Mouse (Mus musculus) embryonic fibroblast, embryonic 13.5 days (primary cell): ENCODE measurements around the gene Rps21. TPM values are rescaled to one million over a fixed set of nuclear protein-coding genes. Genes with fewer than 3 reads are reported as not detected.

Experiments
- H3K27ac ChIP-seq: 2 replicates; pipeline ENCODE4 v1.5.1; 2012; ENCODE audit warnings: low read length, control low read depth, inconsistent platforms; ENCODE audit not compliant: insufficient read depth
- H3K4me1 ChIP-seq: 2 replicates; pipeline ENCODE4 v1.6.1; 2011; ENCODE audit warnings: low read length; ENCODE audit not compliant: control insufficient read depth, insufficient read depth
- H3K4me3 ChIP-seq: 2 replicates; pipeline ENCODE4 v1.5.1; 2011; ENCODE audit warnings: mild to moderate bottlenecking, control low read depth, low read length; ENCODE audit not compliant: insufficient read depth
- CTCF ChIP-seq: IDR thresholded peaks from 2 replicates; pipeline ENCODE4 v1.5.1; 2011; ENCODE audit warnings: mild to moderate bottlenecking, control low read depth, low read length, moderate library complexity, borderline replicate concordance; ENCODE audit not compliant: insufficient read depth
- POLR2A ChIP-seq: IDR thresholded peaks from 2 replicates; pipeline ENCODE4 v1.6.1; 2011; ENCODE audit warnings: low read depth, mild to moderate bottlenecking, control low read depth, low read length, moderate library complexity
- polyA plus RNA-seq: library from polyadenylated mRNA; stranded (reverse); fragments of >200 nt; gene quantifications from 2 replicates; pipeline ENCODE4 v1.2.4, GENCODE M21; 2011; ENCODE audit warnings: low read depth; ENCODE audit not compliant: missing spikeins, insufficient read length

The Rps21 gene
- polyA plus RNA-seq, 1 experiment: 1,138 TPM

DNA sequence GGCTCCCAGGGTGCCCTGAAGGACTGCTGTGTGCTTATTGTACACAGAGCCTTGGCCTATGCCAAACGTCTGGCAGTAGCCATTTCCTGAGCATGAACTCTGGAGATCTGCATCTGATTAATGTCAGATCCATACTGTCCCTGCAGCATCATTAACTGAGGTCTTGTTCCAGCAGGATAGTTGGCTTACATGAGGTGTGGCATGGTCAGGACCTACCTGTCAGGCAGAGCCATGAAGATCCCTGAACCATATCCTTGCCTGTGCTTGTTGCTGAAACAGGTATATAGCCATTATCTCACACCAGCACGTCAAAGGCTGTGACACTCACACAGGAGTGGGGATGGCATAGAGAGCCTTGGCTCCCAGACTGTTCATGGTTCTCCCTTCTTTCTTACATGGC lies 10.8 kb downstream of the Rps21 start:
- no peak overlapping the region for H3K27ac ChIP-seq
- H3K4me1 ChIP-seq: no peaks in the 10 kb centered on the region
- no peak overlapping the region for H3K4me3 ChIP-seq
- TF ChIP-seq POLR2A (no peak), CTCF (no peak)

DNA sequence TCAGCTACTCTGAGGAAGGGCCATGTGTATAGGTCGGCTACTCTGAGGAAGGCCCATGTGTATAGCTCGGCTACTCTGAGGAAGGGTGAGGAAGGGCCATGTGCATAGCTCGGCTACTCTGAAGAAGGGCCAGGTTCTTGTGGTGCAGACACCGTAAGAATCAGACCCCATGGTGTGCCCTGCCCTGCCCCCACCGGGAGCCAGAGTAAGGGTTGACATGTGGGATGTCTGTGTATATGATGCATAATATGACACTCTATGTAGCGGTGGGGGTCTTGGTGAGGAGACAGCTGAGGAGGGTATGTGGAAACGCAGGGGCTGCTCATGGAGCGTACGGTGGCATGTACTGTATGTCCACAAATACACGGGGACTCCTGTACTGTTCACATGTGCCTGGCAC lies 12.2 kb downstream of the Rps21 start:
- H3K4me1 ChIP-seq: no peaks in the 10 kb centered on the region
- no peak overlapping the region for H3K4me3 ChIP-seq
- TF ChIP-seq POLR2A (no peak), CTCF (no peak)
- no peak overlapping the region for H3K27ac ChIP-seq

DNA sequence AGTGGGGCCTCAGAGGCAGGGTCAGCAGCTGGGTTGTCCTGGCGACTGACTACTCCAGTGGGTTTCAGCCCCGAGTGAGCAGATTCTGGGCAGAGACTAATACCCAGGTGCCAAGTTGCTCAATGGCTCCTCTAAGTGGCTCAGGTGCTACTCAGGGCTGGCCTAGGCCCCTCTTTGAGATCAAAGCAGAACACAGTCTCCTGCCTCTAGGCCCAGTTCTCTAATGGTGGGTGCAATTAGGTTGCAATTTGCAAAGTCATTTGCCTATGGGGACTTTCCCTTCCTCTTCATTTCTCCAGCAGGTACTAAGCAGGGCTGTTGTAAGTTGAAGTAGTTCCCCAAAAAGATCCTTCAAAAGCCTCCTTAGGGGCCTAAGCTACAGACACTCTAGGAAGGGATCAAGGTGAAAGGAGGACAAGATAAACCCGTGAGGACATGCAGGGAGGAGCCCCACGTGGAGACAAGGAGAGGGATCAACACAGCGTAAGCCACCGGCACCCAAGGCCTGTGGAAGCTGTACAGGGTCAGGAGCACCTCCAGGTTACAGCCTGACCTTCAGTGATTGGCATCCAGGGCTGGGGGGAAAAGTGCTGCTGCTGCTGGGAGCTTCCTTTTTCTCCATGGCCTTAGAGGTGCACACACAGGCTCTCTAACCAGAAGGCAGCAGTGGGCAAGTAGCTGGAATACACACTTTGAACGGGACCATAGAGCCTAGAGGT lies 13.5 kb downstream of the Rps21 start:
- no peaks in the 10 kb centered on the region for H3K4me1 ChIP-seq
- no peak overlapping the region for H3K4me3 ChIP-seq
- no peak overlapping the region for H3K27ac ChIP-seq
- no peak for TF ChIP-seq POLR2A
- no peak for TF ChIP-seq CTCF

DNA sequence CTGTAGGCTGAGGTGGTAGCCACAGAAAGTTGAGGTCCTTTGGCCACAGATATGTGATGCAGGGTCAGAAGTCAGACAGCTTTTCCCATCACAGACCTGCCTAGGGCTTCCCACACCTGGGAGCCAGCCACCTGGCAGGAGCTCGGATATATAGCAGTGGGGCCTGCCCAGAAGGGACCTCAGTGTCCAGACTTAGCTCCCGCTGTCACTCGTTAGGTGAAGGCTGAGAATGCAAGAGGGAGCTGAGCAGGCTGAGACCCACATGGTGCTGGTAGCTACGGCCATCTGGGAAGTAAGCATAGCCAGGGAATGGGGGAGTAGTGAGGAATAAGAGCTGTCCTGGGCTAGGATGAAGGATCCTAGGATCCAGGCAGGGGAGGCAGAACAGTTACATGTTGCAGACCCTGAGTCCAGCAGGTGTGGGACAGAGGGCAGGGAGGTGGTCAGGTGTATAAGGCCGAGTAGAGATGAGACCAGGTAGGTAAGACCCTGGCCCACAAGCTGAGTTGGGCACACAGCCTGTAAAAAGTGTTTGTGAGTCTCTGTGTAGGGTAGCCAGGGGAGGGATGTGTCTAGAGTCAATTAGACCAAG lies 14.7 kb downstream of the Rps21 start:
- Histone ChIP-seq H3K4me3 (no peak overlapping the region), H3K27ac (no peak overlapping the region), H3K4me1 (no peaks in the 10 kb centered on the region)
- TF ChIP-seq POLR2A (no peak), CTCF (no peak)

DNA sequence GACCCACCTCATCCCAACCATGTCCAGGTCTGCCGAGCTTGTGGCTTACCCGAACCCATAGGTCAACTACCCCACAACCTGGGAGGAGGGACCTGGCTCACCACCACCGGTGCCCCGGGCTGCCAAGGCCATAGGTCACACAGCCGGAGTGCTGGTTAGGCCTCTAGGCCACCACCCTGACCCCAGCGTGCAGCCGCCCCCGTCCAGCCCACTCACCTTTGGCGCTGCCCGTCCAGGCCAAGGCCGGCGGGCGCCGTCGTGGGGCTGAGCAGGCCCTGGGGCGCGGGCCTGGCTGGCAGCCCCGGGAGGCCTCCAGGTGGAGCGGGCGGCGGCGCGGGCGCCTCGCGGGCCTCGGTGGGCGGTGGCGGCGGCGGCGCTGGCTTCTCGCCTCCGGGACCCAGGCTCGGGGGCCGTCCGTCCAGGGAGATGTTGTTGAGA lies 15.7 kb downstream of the Rps21 start:
- no peak overlapping the region for H3K27ac ChIP-seq
- peak overlapping the region; percentile 49 for H3K4me3 ChIP-seq
- no peaks in the 10 kb centered on the region for H3K4me1 ChIP-seq
- no peak for TF ChIP-seq POLR2A

DNA sequence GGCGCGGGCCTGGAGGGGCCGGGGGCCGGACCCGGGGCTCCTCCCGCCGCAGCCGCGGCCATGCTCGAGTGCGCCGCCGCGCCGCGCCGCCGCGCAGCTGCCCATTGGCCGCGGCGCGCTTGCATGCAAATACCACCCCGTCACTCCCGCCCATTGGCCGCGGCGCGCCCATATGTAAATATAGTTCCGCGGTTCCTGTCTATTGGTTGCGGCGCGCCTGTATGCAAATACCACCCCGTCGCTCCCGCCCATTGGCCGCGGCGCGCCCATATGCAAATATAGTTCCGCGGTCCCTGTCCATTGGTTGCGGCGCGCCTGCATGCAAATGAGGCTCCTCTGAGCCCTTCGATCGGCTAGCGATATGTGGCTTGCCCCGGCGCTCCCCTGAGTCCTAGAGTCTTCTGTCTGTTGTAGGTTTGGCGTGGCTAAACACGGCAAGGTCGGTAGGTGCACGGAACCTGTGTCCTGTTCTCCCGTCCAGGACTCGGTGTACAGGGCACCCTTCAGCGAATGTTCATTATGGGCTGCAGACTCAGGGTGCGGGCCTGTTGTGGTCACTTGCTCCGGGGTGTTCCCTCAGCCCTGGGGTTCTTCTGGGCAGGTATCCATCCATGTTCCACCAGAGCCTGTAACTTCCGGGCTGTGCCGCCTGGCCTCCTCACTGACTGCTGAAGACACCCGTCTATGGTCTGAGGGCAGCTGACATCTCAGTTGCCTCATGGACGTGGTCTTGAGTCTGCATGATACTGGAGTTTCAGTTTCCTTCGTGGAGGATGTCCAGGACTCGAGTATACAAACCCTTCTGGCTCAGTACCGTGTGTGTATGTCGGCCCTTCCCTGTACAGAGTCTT lies 16.4 kb downstream of the Rps21 start, which contains the start of gene Cables2:
TSS of gene Cables2 (minus strand) at position 103 of the 851 bp plus-strand sequence.
- Histone ChIP-seq H3K27ac (no peak within 1 kb of the TSS), H3K4me3 (peak within 1 kb of the TSS; percentile 49), H3K4me1 (no peaks in the 10 kb centered on the region)
- TF ChIP-seq POLR2A (peak; percentile 37; the same call in 1 of the 2 replicates), CTCF (no peak)

DNA sequence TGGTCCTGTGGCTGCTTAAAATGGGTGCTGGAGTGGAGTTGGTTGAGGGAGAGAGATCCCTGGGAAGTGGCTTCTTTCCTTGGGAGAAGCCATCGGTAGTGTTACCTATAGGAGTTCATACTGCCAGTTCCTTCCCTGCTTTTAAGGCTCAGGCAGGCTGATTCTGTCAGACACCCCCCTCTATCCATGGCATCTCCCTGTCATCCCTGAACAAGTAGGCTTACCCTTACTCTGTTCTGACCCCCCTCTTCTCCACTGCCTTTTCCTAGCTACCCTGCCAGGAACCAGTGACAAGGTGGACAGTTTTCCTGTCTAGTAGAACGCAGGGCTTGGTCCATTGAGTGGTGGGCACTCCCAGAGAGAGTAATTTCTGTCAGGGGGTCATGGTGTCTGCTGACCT lies 17.3 kb downstream of the Rps21 start:
- no peak overlapping the region for H3K27ac ChIP-seq
- no peak overlapping the region for H3K4me3 ChIP-seq
- TF ChIP-seq CTCF (no peak), POLR2A (no peak)
- H3K4me1 ChIP-seq: no peaks in the 10 kb centered on the region

DNA sequence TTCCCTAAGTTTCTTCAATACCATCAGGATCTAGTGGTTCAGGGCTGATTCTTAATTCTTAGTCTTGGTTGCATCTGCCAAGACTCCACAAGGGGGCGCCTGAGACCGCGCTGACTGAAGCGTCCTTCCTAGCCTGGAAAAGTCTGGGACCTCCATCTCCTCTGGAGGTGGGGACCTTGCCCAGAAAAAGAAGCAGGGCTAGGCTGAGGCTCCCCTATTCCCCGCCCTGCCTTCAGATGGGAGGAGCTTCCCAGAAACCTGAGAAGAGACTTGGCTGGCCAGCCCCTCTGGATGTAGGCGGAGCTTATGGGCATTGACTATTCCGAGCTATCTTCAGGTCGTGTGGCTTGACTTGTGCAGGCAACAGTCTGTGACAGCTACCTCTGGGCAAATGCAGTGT lies 18.7 kb downstream of the Rps21 start:
- TF ChIP-seq POLR2A (no peak), CTCF (peak; percentile 66)
- no peaks in the 10 kb centered on the region for H3K4me1 ChIP-seq
- no peak overlapping the region for H3K4me3 ChIP-seq
- H3K27ac ChIP-seq: no peak overlapping the region

DNA sequence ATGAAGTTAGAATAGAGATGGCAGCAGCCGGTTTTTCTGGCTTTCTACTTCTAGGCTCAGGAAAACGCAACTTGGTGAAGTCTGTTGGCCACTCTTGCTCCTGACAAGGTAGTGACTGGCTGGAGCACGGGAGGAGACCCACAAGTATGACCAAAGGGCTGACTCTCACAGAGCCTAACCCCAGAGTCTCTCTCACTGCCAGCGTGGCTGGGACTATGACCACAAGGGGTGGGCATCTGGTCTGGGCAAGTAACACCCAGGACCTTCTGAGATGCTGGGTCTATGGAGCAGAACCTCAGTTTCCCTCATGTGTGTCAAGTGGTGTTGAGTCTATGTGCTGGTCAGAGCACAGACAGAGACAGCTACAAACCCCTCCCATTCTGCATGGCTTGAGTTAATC lies 19.2 kb downstream of the Rps21 start:
- Histone ChIP-seq H3K27ac (no peak overlapping the region), H3K4me1 (no peaks in the 10 kb centered on the region), H3K4me3 (no peak overlapping the region)
- TF ChIP-seq POLR2A (no peak), CTCF (no peak)
